Mouse (Mus musculus) forebrain, embryonic 16.5 days (tissue): ENCODE measurements around the gene Bad. TPM values are rescaled to one million over a fixed set of nuclear protein-coding genes. Genes with fewer than 3 reads are reported as not detected.

Experiments used
- ATAC-seq: fragments of 200-750 bp; cut with Nextera tagmentation; 2 replicates; pipeline ENCODE4 v1.8.0; 2017; ENCODE audit warnings: mild to moderate bottlenecking, moderate library complexity
- H3K27ac ChIP-seq: fragments of 300-500 bp; sonication (generic); 2 replicates; pipeline ENCODE4 v1.5.1; 2014; ENCODE audit warnings: low read length, control low read depth
- H3K27me3 ChIP-seq: fragments of 300-500 bp; sonication (generic); replicated peaks from 2 replicates; pipeline ENCODE4 v1.6.1; 2014; ENCODE audit warnings: low read length; ENCODE audit not compliant: control insufficient read depth, insufficient read depth
- H3K36me3 ChIP-seq: fragments of 300-500 bp; sonication (generic); 2 replicates; pipeline ENCODE4 v1.6.1; 2014; ENCODE audit not compliant: control insufficient read depth, insufficient read depth
- H3K4me1 ChIP-seq: fragments of 300-500 bp; sonication (generic); replicated peaks from 2 replicates; pipeline ENCODE4 v1.6.1; 2014; ENCODE audit warnings: low read length; ENCODE audit not compliant: control insufficient read depth, insufficient read depth
- H3K4me2 ChIP-seq: fragments of 300-500 bp; sonication (generic); 2 replicates; pipeline ENCODE4 v1.6.1; 2014; ENCODE audit warnings: mild to moderate bottlenecking, low read length, control low read depth
- H3K4me3 ChIP-seq: fragments of 300-500 bp; sonication (generic); replicated peaks from 2 replicates; pipeline ENCODE4 v1.5.1; 2014; ENCODE audit warnings: mild to moderate bottlenecking, low read length, control low read depth
- H3K9ac ChIP-seq: fragments of 300-500 bp; sonication (generic); replicated peaks from 2 replicates; pipeline ENCODE4 v1.6.1; 2014; ENCODE audit warnings: low read depth, low read length, control low read depth
- H3K9me3 ChIP-seq: fragments of 300-500 bp; sonication (generic); 2 replicates; pipeline ENCODE4 v1.6.1; 2016; ENCODE audit warnings: low read length; ENCODE audit not compliant: control insufficient read depth
- WGBS: fragments of 180-500 bp; shearing (Covaris S2); extraction: QIAGEN DNeasy Blood & Tissue Kit; methylation state at CpG from one replicate; pipeline ENCODE4 v1.1.7; 2014; 5-methylcytosine and 5-hydroxymethylcytosine counted together
- polyA plus RNA-seq: library from polyadenylated mRNA; unstranded; fragments of >200 nt; fragmentation: Nextera tagmentation; extraction: Ambion mirVana; gene quantifications from 2 replicates; pipeline ENCODE4 v1.2.1, GENCODE M21; 2015

Gene Bad
- polyA plus RNA-seq, 1 experiment from 2014 or later = 88.4 TPM

- H3K36me3 ChIP-seq = 0 out of 2 replicates have a peak, but pooled peaks cover 2% of the 10 kb centered on the region
- H3K9ac ChIP-seq = peak within 1 kb of the TSS; percentile 84
- peak; percentile 97 for ATAC-seq
- H3K4me3 ChIP-seq = peak within 1 kb of the TSS; percentile 70
- peaks cover 42% of the 10 kb centered on the region for H3K27me3 ChIP-seq
- no peaks in the 10 kb centered on the region for H3K9me3 ChIP-seq
- H3K4me1 ChIP-seq = peaks cover 24% of the 10 kb centered on the region
- peak within 1 kb of the TSS; percentile 76 for H3K27ac ChIP-seq
- WGBS = under 1% methylated on average over 61 of the region's 66 CpGs
- peak within 1 kb of the TSS; percentile 91 for H3K4me2 ChIP-seq
Measured at GRCm38 (mm10) chr19:6921647-6922567, 19.8 kb upstream of the Bad start, which contains the start of gene Esrra. Esrra (minus strand) TSS chr19:6921813.

GRCm38 (mm10) chr19:6922901-6923735 is 18.5 kb upstream of the Bad start:
- no peak overlapping the region for H3K4me2 ChIP-seq
- peaks cover 26% of the 10 kb centered on the region for H3K4me1 ChIP-seq
- 57% methylated on average over 6 of the region's 6 CpGs for WGBS
- ATAC-seq = no peak
- no peak overlapping the region for H3K9ac ChIP-seq
- H3K27ac ChIP-seq = no peak overlapping the region
- H3K4me3 ChIP-seq = no peak overlapping the region
- H3K27me3 ChIP-seq = peaks cover 52% of the 10 kb centered on the region
- no peaks in the 10 kb centered on the region for H3K9me3 ChIP-seq
- H3K36me3 ChIP-seq = 0 out of 2 replicates have a peak, but pooled peaks cover 1% of the 10 kb centered on the region

- Histone ChIP-seq H3K4me1 (peaks cover 26% of the 10 kb centered on the region), H3K36me3 (no peaks in the 10 kb centered on the region), H3K27me3 (peaks cover 54% of the 10 kb centered on the region), H3K9ac (no peak overlapping the region), H3K4me3 (0 out of 2 replicates have a peak overlapping the region, but pooled peaks have one; percentile 4), H3K27ac (no peak overlapping the region), H3K4me2 (peak overlapping the region; percentile 12; the same call in 1 of the 2 replicates), H3K9me3 (no peaks in the 10 kb centered on the region)
- WGBS = 4% methylated on average over 39 of the region's 39 CpGs
- ATAC-seq = no peak
Measured at GRCm38 (mm10) chr19:6924461-6925306, 17.0 kb upstream of the Bad start.

- Histone ChIP-seq H3K4me3 (0 out of 2 replicates have a peak within 1 kb of the TSS, but pooled peaks have one; percentile 4), H3K36me3 (no peaks in the 10 kb centered on the region), H3K4me2 (peak within 1 kb of the TSS; percentile 12; the same call in 1 of the 2 replicates), H3K4me1 (peaks cover 22% of the 10 kb centered on the region), H3K27me3 (peaks cover 58% of the 10 kb centered on the region), H3K9me3 (no peaks in the 10 kb centered on the region), H3K9ac (no peak within 1 kb of the TSS), H3K27ac (no peak within 1 kb of the TSS)
- no peak for ATAC-seq
- 5% methylated on average over 9 of the region's 9 CpGs for WGBS
Measured at GRCm38 (mm10) chr19:6925307-6925573, 16.4 kb upstream of the Bad start, which contains the start of gene Catsperz. Catsperz (minus strand) TSS chr19:6925380.

- ATAC-seq = no peak
- H3K9me3 ChIP-seq = no peaks in the 10 kb centered on the region
- peaks cover 62% of the 10 kb centered on the region for H3K27me3 ChIP-seq
- H3K9ac ChIP-seq = no peak overlapping the region
- no peak overlapping the region for H3K4me2 ChIP-seq
- H3K4me1 ChIP-seq = peaks cover 17% of the 10 kb centered on the region
- H3K27ac ChIP-seq = no peak overlapping the region
- no peaks in the 10 kb centered on the region for H3K36me3 ChIP-seq
- H3K4me3 ChIP-seq = no peak overlapping the region
- WGBS = 6% methylated on average over 40 of the region's 40 CpGs
Measured at GRCm38 (mm10) chr19:6925611-6926329, 15.9 kb upstream of the Bad start.

GRCm38 (mm10) chr19:6926559-6927255 is 15.0 kb upstream of the Bad start:
- H3K4me3 ChIP-seq = peak overlapping the region; percentile 17
- no peaks in the 10 kb centered on the region for H3K36me3 ChIP-seq
- peaks cover 67% of the 10 kb centered on the region for H3K27me3 ChIP-seq
- H3K4me2 ChIP-seq = peak overlapping the region; percentile 5
- no peak for ATAC-seq
- WGBS = 10% methylated on average over 26 of the region's 26 CpGs
- no peak overlapping the region for H3K9ac ChIP-seq
- no peak overlapping the region for H3K27ac ChIP-seq
- H3K4me1 ChIP-seq = peaks cover 14% of the 10 kb centered on the region
- no peaks in the 10 kb centered on the region for H3K9me3 ChIP-seq

GRCm38 (mm10) chr19:6928080-6928479 is 13.6 kb upstream of the Bad start:
- no peak overlapping the region for H3K9ac ChIP-seq
- H3K4me3 ChIP-seq = no peak overlapping the region
- H3K9me3 ChIP-seq = no peaks in the 10 kb centered on the region
- H3K4me2 ChIP-seq = no peak overlapping the region
- peaks cover 73% of the 10 kb centered on the region for H3K27me3 ChIP-seq
- ATAC-seq = no peak
- 8% methylated on average over 9 of the region's 9 CpGs for WGBS
- no peak overlapping the region for H3K27ac ChIP-seq
- peaks cover 9% of the 10 kb centered on the region; the same call in 1 of the 2 replicates for H3K4me1 ChIP-seq
- H3K36me3 ChIP-seq = no peaks in the 10 kb centered on the region

- Histone ChIP-seq H3K36me3 (no peaks in the 10 kb centered on the region), H3K4me1 (peaks cover 17% of the 10 kb centered on the region), H3K27ac (no peak overlapping the region), H3K4me2 (no peak overlapping the region), H3K4me3 (no peak overlapping the region), H3K9ac (no peak overlapping the region), H3K27me3 (peaks cover 74% of the 10 kb centered on the region), H3K9me3 (no peaks in the 10 kb centered on the region)
- no peak for ATAC-seq
- WGBS = 0% methylated on average over 2 of the region's 2 CpGs
Measured at GRCm38 (mm10) chr19:6931002-6931401, 10.7 kb upstream of the Bad start.
